Mouse (Mus musculus) lung, embryonic 14.5 days (tissue): ENCODE data around the gene Arhgap11a. TPM values are rescaled to one million over a fixed set of nuclear protein-coding genes. Genes with fewer than 3 reads are reported as not detected.
A peak's percentile ranks its signal among the peaks of the same experiment; 100 is the strongest.

ENCODE experiments used
- ATAC-seq: fragments of 200-750 bp; cut with Nextera tagmentation; 2 replicates; pipeline ENCODE4 v1.8.0; 2017; ENCODE audit warnings: mild to moderate bottlenecking, moderate TSS enrichment, moderate library complexity; ENCODE audit not compliant: insufficient read depth
- DNase-seq: peaks from one replicate; pipeline ENCODE4 v3.0.0-alpha.2; 2015
- H3K27ac ChIP-seq: fragments of 300-500 bp; sonication (generic); 2 replicates; pipeline ENCODE4 v1.5.1; 2014; ENCODE audit warnings: low read depth, mild to moderate bottlenecking, moderate library complexity
- H3K27me3 ChIP-seq: fragments of 300-500 bp; sonication (generic); 2 replicates; pipeline ENCODE4 v1.6.1; 2014; ENCODE audit warnings: low read length, control low read depth; ENCODE audit not compliant: insufficient read depth
- H3K36me3 ChIP-seq: fragments of 300-500 bp; sonication (generic); 2 replicates; pipeline ENCODE4 v1.6.1; 2014; ENCODE audit warnings: control low read depth; ENCODE audit not compliant: insufficient read depth
- H3K4me1 ChIP-seq: fragments of 300-500 bp; sonication (generic); 2 replicates; pipeline ENCODE4 v1.6.1; 2014; ENCODE audit warnings: antibody characterized with exemption, control low read depth; ENCODE audit not compliant: insufficient read depth
- H3K4me2 ChIP-seq: fragments of 300-500 bp; sonication (generic); 2 replicates; pipeline ENCODE4 v1.6.1; 2014; ENCODE audit warnings: mild to moderate bottlenecking
- H3K4me3 ChIP-seq: fragments of 300-500 bp; sonication (generic); 2 replicates; pipeline ENCODE4 v1.5.1; 2014; ENCODE audit warnings: low read depth, low read length
- H3K9ac ChIP-seq: fragments of 300-500 bp; sonication (generic); 2 replicates; pipeline ENCODE4 v1.6.1; 2014
- H3K9me3 ChIP-seq: fragments of 300-500 bp; sonication (generic); 2 replicates; pipeline ENCODE4 v1.6.1; 2016; ENCODE audit warnings: low read depth, low read length, control low read depth
- CTCF ChIP-seq: IDR thresholded peaks from 2 replicates; pipeline ENCODE4 v1.5.1; 2016; ENCODE audit warnings: antibody characterized with exemption, low read depth
- WGBS: fragments of 180-500 bp; shearing (Covaris S2); extraction: QIAGEN DNeasy Blood & Tissue Kit; methylation state at CpG from one replicate; pipeline ENCODE4 v1.1.7; 2014; 5-methylcytosine and 5-hydroxymethylcytosine counted together
- polyA plus RNA-seq: library from polyadenylated mRNA; unstranded; fragments of >200 nt; fragmentation: Nextera tagmentation; extraction: Ambion mirVana; gene quantifications from 2 replicates; pipeline ENCODE4 v1.2.1, GENCODE M21; 2014

Gene Arhgap11a
- polyA plus RNA-seq, 1 experiment from 2014 or later: 6.0 TPM

GRCm38 (mm10) chr2:113817681-113818606 lies 30.5 kb downstream of the Arhgap11a start:
- no peak for TF ChIP-seq CTCF
- no peaks in the 10 kb centered on the region for H3K27me3 ChIP-seq
- H3K4me2 ChIP-seq: no peak overlapping the region
- 73% methylated on average over 14 of the region's 14 CpGs for WGBS
- no peaks in the 10 kb centered on the region for H3K4me1 ChIP-seq
- H3K36me3 ChIP-seq: no peaks in the 10 kb centered on the region
- H3K27ac ChIP-seq: no peak overlapping the region
- no peaks in the 10 kb centered on the region for H3K9me3 ChIP-seq
- H3K9ac ChIP-seq: no peak overlapping the region
- DNase-seq: no peak
- no peak overlapping the region for H3K4me3 ChIP-seq
- no peak for ATAC-seq

- no peak overlapping the region for H3K9ac ChIP-seq
- no peaks in the 10 kb centered on the region for H3K36me3 ChIP-seq
- no peak overlapping the region for H3K27ac ChIP-seq
- WGBS: 22% methylated on average over 9 of the region's 9 CpGs
- no peak overlapping the region for H3K4me2 ChIP-seq
- H3K4me1 ChIP-seq: no peaks in the 10 kb centered on the region
- peak; percentile 62; the same call in 1 of the 2 replicates for ATAC-seq
- H3K4me3 ChIP-seq: no peak overlapping the region
- H3K9me3 ChIP-seq: no peaks in the 10 kb centered on the region
- peak; percentile 83 for DNase-seq
- no peaks in the 10 kb centered on the region for H3K27me3 ChIP-seq
- TF ChIP-seq CTCF: peak; percentile 79
These were observed 40.8 kb downstream of the Arhgap11a start for GRCm38 (mm10) chr2:113807640-113808039.

GRCm38 (mm10) chr2:113806851-113807577 lies 41.4 kb downstream of the Arhgap11a start:
- no peak overlapping the region for H3K4me3 ChIP-seq
- H3K9me3 ChIP-seq: no peaks in the 10 kb centered on the region
- H3K27ac ChIP-seq: no peak overlapping the region
- H3K4me2 ChIP-seq: no peak overlapping the region
- H3K4me1 ChIP-seq: no peaks in the 10 kb centered on the region
- H3K36me3 ChIP-seq: no peaks in the 10 kb centered on the region
- no peaks in the 10 kb centered on the region for H3K27me3 ChIP-seq
- no peak for DNase-seq
- no peak for TF ChIP-seq CTCF
- no peak for ATAC-seq
- no peak overlapping the region for H3K9ac ChIP-seq
- WGBS: 69% methylated on average over 10 of the region's 10 CpGs

GRCm38 (mm10) chr2:113805765-113806164 lies 42.7 kb downstream of the Arhgap11a start:
- DNase-seq: no peak
- Histone ChIP-seq H3K4me2 (no peak overlapping the region), H3K4me1 (no peaks in the 10 kb centered on the region), H3K4me3 (no peak overlapping the region), H3K36me3 (no peaks in the 10 kb centered on the region), H3K27me3 (no peaks in the 10 kb centered on the region), H3K27ac (no peak overlapping the region), H3K9ac (no peak overlapping the region), H3K9me3 (no peaks in the 10 kb centered on the region)
- no peak for TF ChIP-seq CTCF
- no peak for ATAC-seq
- 76% methylated on average over 4 of the region's 4 CpGs for WGBS

- no peak for ATAC-seq
- Histone ChIP-seq H3K9me3 (no peaks in the 10 kb centered on the region), H3K4me3 (no peak overlapping the region), H3K27ac (no peak overlapping the region), H3K4me2 (no peak overlapping the region), H3K9ac (no peak overlapping the region), H3K27me3 (no peaks in the 10 kb centered on the region), H3K36me3 (no peaks in the 10 kb centered on the region), H3K4me1 (no peaks in the 10 kb centered on the region)
- no peak for TF ChIP-seq CTCF
- no peak for DNase-seq
- WGBS: 31% methylated on average over 1 of the region's 1 CpGs
These were observed 44.7 kb downstream of the Arhgap11a start for GRCm38 (mm10) chr2:113803753-113804152.

- DNase-seq (no peak), ATAC-seq (no peak)
- no peaks in the 10 kb centered on the region for H3K27me3 ChIP-seq
- 61% methylated on average over 5 of the region's 5 CpGs for WGBS
- H3K4me3 ChIP-seq: no peak overlapping the region
- no peak for TF ChIP-seq CTCF
- no peak overlapping the region for H3K27ac ChIP-seq
- H3K36me3 ChIP-seq: no peaks in the 10 kb centered on the region
- no peaks in the 10 kb centered on the region for H3K4me1 ChIP-seq
- no peaks in the 10 kb centered on the region for H3K9me3 ChIP-seq
- no peak overlapping the region for H3K4me2 ChIP-seq
- H3K9ac ChIP-seq: no peak overlapping the region
These were observed 47.6 kb downstream of the Arhgap11a start for GRCm38 (mm10) chr2:113800846-113801245.

GRCm38 (mm10) chr2:113798605-113799004 lies 49.9 kb downstream of the Arhgap11a start:
- 62% methylated on average over 13 of the region's 13 CpGs for WGBS
- H3K9me3 ChIP-seq: no peaks in the 10 kb centered on the region
- H3K36me3 ChIP-seq: no peaks in the 10 kb centered on the region

More at GRCm38 (mm10) chr2:113798605-113799004, 49.9 kb downstream of the Arhgap11a start:
- no peaks in the 10 kb centered on the region for H3K4me1 ChIP-seq
- TF ChIP-seq CTCF: no peak
- DNase-seq (no peak), ATAC-seq (no peak)
- H3K27ac ChIP-seq: no peak overlapping the region
- H3K4me3 ChIP-seq: no peak overlapping the region
- H3K9ac ChIP-seq: no peak overlapping the region
- H3K27me3 ChIP-seq: no peaks in the 10 kb centered on the region
- no peak overlapping the region for H3K4me2 ChIP-seq
